Mouse (Mus musculus) E14TG2a.4 (cell line): Measurements from ENCODE around the gene Pla2g4b.

Experiments used
- CTCF ChIP-seq: conservative IDR thresholded peaks from 2 replicates; pipeline ENCODE4 v1.5.1; 2014; ENCODE audit warnings: low read length
- NANOG ChIP-seq: IDR thresholded peaks from 2 replicates; pipeline ENCODE4 v1.6.1; 2014; ENCODE audit warnings: borderline replicate concordance, low read length, mixed read lengths
- POU5F1 ChIP-seq: IDR thresholded peaks from 2 replicates; pipeline ENCODE4 v1.6.1; 2014; ENCODE audit warnings: low read length, borderline replicate concordance

GRCm38 (mm10) chr2:120044676-120045075 lies 11.5 kb downstream of the Pla2g4b start:
- TF ChIP-seq CTCF (no peak), NANOG (no peak), POU5F1 (no peak)
